Mouse (Mus musculus) kidney, adult 2 months (tissue): Measurements from ENCODE around the gene Olfr1118. TPM values are rescaled to one million over a fixed set of nuclear protein-coding genes. Genes with fewer than 3 reads are reported as not detected.
"Not testable (repeated sequence)": the region's sequence is repeated elsewhere in the genome, so short reads cannot be mapped to it uniquely, and the experiment has no call there.

ENCODE experiments used
- DNase-seq: peaks from one replicate; pipeline ENCODE4 v3.0.0; 2021
- H3K27ac ChIP-seq: fragments of 200-500 bp; 2 replicates; pipeline ENCODE4 v1.5.1; 2012; ENCODE audit warnings: low read depth, low read length, control low read depth, inconsistent platforms; ENCODE audit not compliant: insufficient read depth
- H3K27me3 ChIP-seq: fragments of 200-500 bp; replicated peaks from 2 replicates; pipeline ENCODE4 v1.6.1; 2012; ENCODE audit warnings: mild to moderate bottlenecking, moderate library complexity, low read length, inconsistent platforms; ENCODE audit not compliant: control insufficient read depth, insufficient read depth
- H3K36me3 ChIP-seq: fragments of 200-500 bp; 2 replicates; pipeline ENCODE4 v1.6.1; 2012; ENCODE audit warnings: mild to moderate bottlenecking, moderate library complexity, low read length, inconsistent platforms; ENCODE audit not compliant: control insufficient read depth, insufficient read depth
- H3K4me1 ChIP-seq: fragments of 200-500 bp; 2 replicates; pipeline ENCODE4 v1.6.1; 2011; ENCODE audit warnings: low read length; ENCODE audit not compliant: control insufficient read depth, insufficient read depth
- H3K4me3 ChIP-seq: fragments of 200-500 bp; 2 replicates; pipeline ENCODE4 v1.5.1; 2011; ENCODE audit warnings: mild to moderate bottlenecking, low read depth, low read length, control low read depth; ENCODE audit not compliant: insufficient read depth
- CTCF ChIP-seq: fragments of 200-500 bp; conservative IDR thresholded peaks from 2 replicates; pipeline ENCODE4 v1.5.1; 2011; ENCODE audit warnings: low read depth, mild to moderate bottlenecking, control low read depth, low read length, moderate library complexity, mixed read lengths; ENCODE audit not compliant: insufficient read depth, insufficient read length
- POLR2A ChIP-seq: fragments of 200-500 bp; IDR thresholded peaks from one replicate; pipeline ENCODE4 v1.6.1; 2011; ENCODE audit warnings: low read depth, low read length, control low read depth
- WGBS: fragments of 180-500 bp; shearing (Covaris S2); methylation state at CpG from one replicate; pipeline ENCODE4 v1.1.7; 2018; 5-methylcytosine and 5-hydroxymethylcytosine counted together
- polyA plus RNA-seq: library from polyadenylated mRNA; depleted of rRNA; stranded (reverse); fragments of >200 nt; gene quantifications from 2 replicates; pipeline ENCODE4 v1.2.3, GENCODE M21; 2012; rRNA removed

The Olfr1118 gene
- polyA plus RNA-seq: not detected in 2 replicates

GRCm38 (mm10) chr2:87307281-87307680 is at the start of gene Olfr1118:
Gene Olfr1118 (plus strand): TSS chr2:87307581.
- no peak for DNase-seq
- WGBS: 56% methylated on average over 1 of the region's 1 CpGs
- Histone ChIP-seq H3K27ac (no peak within 1 kb of the TSS), H3K4me3 (no peak within 1 kb of the TSS), H3K4me1 (no peaks in the 10 kb centered on the region), H3K36me3 (no peaks in the 10 kb centered on the region), H3K27me3 (no peaks in the 10 kb centered on the region)
- TF ChIP-seq POLR2A (no peak), CTCF (no peak)

GRCm38 (mm10) chr2:87267234-87267633 is 40.1 kb upstream of the Olfr1118 start, which contains the start of gene Olfr1116:
Gene Olfr1116 (plus strand): TSS chr2:87267534.
- Histone ChIP-seq H3K4me3 (no peak within 1 kb of the TSS), H3K36me3 (no peaks in the 10 kb centered on the region), H3K27me3 (no peaks in the 10 kb centered on the region), H3K4me1 (no peaks in the 10 kb centered on the region), H3K27ac (no peak within 1 kb of the TSS)
- TF ChIP-seq CTCF (no peak), POLR2A (no peak)
- 86% methylated on average over 1 of the region's 1 CpGs for WGBS
- DNase-seq: no peak

- H3K36me3 ChIP-seq, H3K4me1 ChIP-seq, H3K27ac ChIP-seq, H3K27me3 ChIP-seq, H3K4me3 ChIP-seq, DNase-seq: not testable (repeated sequence)
Measured at GRCm38 (mm10) chr2:87293977-87294376, 13.4 kb upstream of the Olfr1118 start.

- Histone ChIP-seq H3K27me3 (no peaks in the 10 kb centered on the region), H3K4me1 (no peaks in the 10 kb centered on the region), H3K27ac (no peak within 1 kb of the TSS), H3K4me3 (no peak within 1 kb of the TSS), H3K36me3 (no peaks in the 10 kb centered on the region)
- TF ChIP-seq CTCF: no peak
- TF ChIP-seq POLR2A: no peak
- WGBS: 45% methylated on average over 2 of the region's 2 CpGs
- no peak for DNase-seq
Measured at GRCm38 (mm10) chr2:87354515-87354914, 47.1 kb downstream of the Olfr1118 start, which contains the start of gene Olfr1120. Gene Olfr1120 (plus strand): TSS chr2:87354815.

- H3K36me3 ChIP-seq, H3K27ac ChIP-seq, H3K27me3 ChIP-seq, DNase-seq, H3K4me1 ChIP-seq, H3K4me3 ChIP-seq: not testable (repeated sequence)
- WGBS: 92% methylated on average over 2 of the region's 2 CpGs
Measured at GRCm38 (mm10) chr2:87360121-87360520, 52.7 kb downstream of the Olfr1118 start.

Other genes starting within 250 kb of the Olfr1118 start
- not detected in 2 replicates for gene Olfr1107, start 231.8 kb upstream of the Olfr1118 start, polyA plus RNA-seq
- gene Olfr1109, start 211.6 kb upstream of the Olfr1118 start, polyA plus RNA-seq: not detected in 2 replicates
- not detected in 2 replicates for gene Olfr259, start 193.0 kb upstream of the Olfr1118 start, polyA plus RNA-seq
- gene Olfr1110, start 167.3 kb upstream of the Olfr1118 start, polyA plus RNA-seq: not detected in 2 replicates
- not detected in 2 replicates for gene Olfr1111, start 155.0 kb upstream of the Olfr1118 start, polyA plus RNA-seq
- gene Olfr1112, start 119.8 kb upstream of the Olfr1118 start, polyA plus RNA-seq: not detected in 2 replicates
- not detected in 2 replicates for gene Olfr1113, start 98.6 kb upstream of the Olfr1118 start, polyA plus RNA-seq
- gene Olfr1115, start 59.6 kb upstream of the Olfr1118 start, polyA plus RNA-seq: not detected in 2 replicates
- gene Olfr1116, start 40.0 kb upstream of the Olfr1118 start, polyA plus RNA-seq: not detected in 2 replicates
- not detected in 2 replicates for gene Olfr1120, start 47.2 kb downstream of the Olfr1118 start, polyA plus RNA-seq
- not detected in 2 replicates for gene Olfr1121, start 62.3 kb downstream of the Olfr1118 start, polyA plus RNA-seq
- gene Olfr1122, start 78.3 kb downstream of the Olfr1118 start, polyA plus RNA-seq: not detected in 2 replicates
- not detected in 2 replicates for gene Olfr1123, start 109.1 kb downstream of the Olfr1118 start, polyA plus RNA-seq
- gene Olfr1124, start 122.7 kb downstream of the Olfr1118 start, polyA plus RNA-seq: not detected in 2 replicates
- not detected in 2 replicates for gene Olfr1126, start 146.4 kb downstream of the Olfr1118 start, polyA plus RNA-seq
- not detected in 2 replicates for gene Pramel7, start 189.5 kb downstream of the Olfr1118 start, polyA plus RNA-seq
- not detected in 2 replicates for gene Pramel6, start 199.0 kb downstream of the Olfr1118 start, polyA plus RNA-seq
- gene Olfr153, start 224.2 kb downstream of the Olfr1118 start, polyA plus RNA-seq: not detected in 2 replicates
- not detected in 2 replicates for gene Olfr1128, start 238.0 kb downstream of the Olfr1118 start, polyA plus RNA-seq